Mouse (Mus musculus): ENCODE data around the gene Eef1akmt1. TPM values are rescaled to one million over a fixed set of nuclear protein-coding genes. Genes with fewer than 3 reads are reported as not detected.

Gene Eef1akmt1
- polyA plus RNA-seq, 2 experiments from 2014 or later, result 125 to 148 TPM

DNA sequence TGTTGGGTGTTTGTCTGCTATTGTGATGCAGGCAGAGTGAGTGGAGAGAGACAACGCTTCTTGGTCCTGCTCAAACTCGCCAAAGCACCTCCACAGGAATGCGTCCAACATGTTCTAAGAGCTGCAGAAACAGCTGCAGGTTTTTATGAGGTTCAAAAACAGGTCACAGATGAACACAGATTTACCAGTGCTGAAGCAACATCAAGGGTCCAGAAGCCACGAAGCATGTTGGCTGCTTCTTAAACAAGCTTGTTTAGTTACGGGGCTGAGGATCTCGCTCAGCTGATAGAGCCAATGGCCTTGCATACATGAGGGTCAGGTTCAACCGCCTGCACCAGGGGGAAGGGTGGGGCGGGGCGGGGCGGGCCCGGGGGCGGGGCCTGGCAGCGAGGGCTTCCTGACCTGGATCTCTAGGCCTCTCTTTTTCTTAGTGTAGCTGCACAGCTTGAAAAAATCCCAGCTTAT lies 24.8 kb downstream of the Eef1akmt1 start:
- no peak for ATAC-seq

DNA sequence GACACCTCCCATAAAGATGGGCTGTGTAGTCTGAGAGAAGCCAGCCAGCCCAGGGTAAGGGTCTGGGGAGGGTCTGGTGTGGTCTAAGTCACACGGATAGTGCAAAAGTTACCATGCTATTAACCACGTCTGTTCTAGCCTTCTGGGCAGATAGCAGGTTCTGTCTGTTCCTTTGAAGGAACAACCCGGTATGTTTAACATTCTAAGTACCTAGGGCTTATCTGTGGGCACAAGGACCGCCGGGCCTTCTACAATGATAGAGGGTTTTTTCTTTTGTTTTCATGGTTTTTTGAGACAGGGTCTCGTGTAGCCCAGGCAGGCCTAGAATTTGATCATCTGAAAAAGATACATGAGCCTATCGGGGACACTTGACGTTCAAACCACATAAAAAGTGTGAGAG lies 25.3 kb downstream of the Eef1akmt1 start:
- ATAC-seq, result no peak

GRCm38 (mm10) chr14:57545526-57545925 lies 25.9 kb downstream of the Eef1akmt1 start:
- no peak for ATAC-seq

- ATAC-seq, result no peak
Measured at GRCm38 (mm10) chr14:57543420-57544039, 27.9 kb downstream of the Eef1akmt1 start.

DNA sequence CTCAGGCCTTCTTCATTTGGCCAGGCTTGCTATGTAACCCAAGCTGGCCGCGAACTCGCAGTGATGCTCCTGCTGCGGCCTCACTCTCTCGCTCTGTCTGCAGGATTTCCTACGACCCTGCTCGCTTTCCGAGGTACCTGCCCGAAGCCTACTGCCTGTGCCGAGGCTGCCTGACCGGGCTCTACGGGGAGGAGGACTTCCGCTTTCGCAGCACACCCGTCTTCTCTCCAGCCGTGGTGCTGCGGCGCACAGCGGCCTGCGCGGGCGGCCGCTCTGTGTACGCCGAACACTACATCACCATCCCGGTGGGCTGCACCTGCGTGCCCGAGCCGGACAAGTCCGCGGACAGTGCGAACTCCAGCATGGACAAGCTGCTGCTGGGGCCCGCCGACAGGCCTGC lies 29.2 kb downstream of the Eef1akmt1 start:
- no peak for ATAC-seq

DNA sequence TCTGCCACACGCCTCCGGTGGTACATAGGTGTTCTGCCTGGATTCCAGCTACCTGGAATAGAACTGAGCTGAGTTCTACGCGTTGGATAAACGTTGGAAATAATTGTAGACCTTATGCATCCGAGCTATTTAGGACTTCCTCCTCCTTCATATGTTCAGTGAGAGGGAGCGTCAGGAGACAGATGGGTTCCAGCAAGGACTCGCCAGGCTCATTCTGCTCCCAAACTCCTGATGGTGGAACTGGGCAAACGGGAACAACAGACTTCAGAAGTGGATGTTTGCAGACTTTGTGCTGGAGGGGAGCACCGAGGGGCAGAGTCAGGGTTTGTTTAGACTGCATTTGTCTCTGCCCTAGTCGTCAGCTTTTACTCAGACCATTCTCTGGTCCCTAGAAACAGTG lies 30.7 kb downstream of the Eef1akmt1 start:
- ATAC-seq, result no peak

GRCm38 (mm10) chr14:57537261-57538015 lies 34.0 kb downstream of the Eef1akmt1 start:
- no peak for ATAC-seq

- ATAC-seq, result no peak
Measured at GRCm38 (mm10) chr14:57536820-57537219, 34.6 kb downstream of the Eef1akmt1 start.

- no peak for ATAC-seq
Measured at GRCm38 (mm10) chr14:57535646-57536045, 35.8 kb downstream of the Eef1akmt1 start.

GRCm38 (mm10) chr14:57534961-57535360 lies 36.5 kb downstream of the Eef1akmt1 start:
- ATAC-seq, result no peak

- no peak for ATAC-seq
Measured at GRCm38 (mm10) chr14:57534346-57534745, 37.1 kb downstream of the Eef1akmt1 start.

DNA sequence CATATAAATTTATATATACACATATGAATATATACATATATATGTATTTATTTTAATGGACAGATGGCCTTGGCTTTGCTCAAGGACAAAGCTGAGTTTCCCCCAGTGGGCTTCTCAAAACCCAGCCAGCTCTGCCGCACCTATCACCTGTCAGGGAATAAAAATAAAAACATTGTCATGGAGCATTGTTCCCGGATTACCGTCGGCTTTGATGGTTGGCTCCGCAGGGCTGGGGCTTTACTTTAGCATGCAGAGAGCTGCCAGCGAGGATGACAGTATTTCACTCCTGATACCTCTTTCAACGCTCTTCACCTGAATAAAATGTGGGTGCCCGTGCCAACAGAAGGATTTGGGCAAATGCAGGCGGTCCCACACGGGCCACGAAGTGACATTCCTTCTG lies 37.6 kb downstream of the Eef1akmt1 start:
- ATAC-seq, result no peak

- ATAC-seq, result peak; percentile 49
Measured at GRCm38 (mm10) chr14:57533214-57533613, 38.2 kb downstream of the Eef1akmt1 start.

GRCm38 (mm10) chr14:57532577-57532976 lies 38.8 kb downstream of the Eef1akmt1 start:
- no peak for ATAC-seq

- ATAC-seq, result no peak
Measured at GRCm38 (mm10) chr14:57529786-57530515, 41.5 kb downstream of the Eef1akmt1 start.

DNA sequence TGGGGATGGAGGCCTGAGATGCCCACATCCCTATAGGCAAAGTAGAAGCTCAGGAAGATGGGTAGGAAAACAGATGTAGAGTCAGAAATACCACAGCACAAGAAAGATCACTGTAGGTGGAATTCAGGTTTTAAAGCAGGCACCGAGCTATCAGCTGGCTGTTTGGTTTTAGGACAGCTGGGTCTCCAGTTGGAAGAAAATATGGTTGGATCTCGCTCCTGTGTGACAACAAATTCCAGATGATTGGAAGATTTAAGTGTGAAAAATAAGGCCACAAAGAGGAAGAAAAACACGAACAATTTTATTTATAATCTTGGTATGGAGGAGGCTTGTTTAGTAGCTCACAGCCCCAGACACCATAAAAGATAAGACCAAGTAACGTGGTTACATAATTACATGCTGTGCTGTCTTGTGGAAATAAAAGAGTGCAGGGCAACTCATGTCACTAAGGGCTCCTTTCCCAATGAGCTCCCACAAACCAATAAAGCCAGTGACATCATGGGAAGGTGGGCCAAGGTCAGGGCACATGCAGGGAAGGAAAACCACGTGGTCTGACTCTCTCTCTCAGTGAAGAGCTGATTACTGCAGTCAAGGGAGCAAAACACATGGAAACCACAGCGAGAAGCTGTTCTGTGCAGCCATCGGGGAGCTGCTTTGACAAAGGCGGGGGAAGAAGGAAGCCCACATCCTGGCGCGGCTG lies 42.2 kb downstream of the Eef1akmt1 start:
- ATAC-seq, result no peak

DNA sequence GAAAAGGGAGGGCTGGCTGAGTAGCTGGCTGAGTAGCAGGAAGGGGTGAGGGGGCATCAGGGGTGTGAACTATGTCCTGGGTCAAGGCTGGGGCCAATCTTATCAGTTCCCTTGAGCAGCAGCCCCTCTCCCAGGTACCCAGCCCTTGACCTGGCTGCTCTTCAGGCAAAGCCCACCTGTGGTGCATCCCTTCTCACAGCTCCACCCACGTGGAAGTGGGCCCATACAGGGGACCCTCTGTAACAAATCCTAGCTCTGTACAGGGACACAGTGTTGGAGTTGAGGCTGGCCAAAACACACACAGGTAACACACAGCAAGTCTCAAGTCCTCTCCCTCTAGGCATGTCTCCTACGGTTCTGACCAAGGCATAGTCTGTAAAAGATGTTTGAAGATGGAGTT lies 43.8 kb downstream of the Eef1akmt1 start:
- ATAC-seq, result no peak

- no peak for ATAC-seq
Measured at GRCm38 (mm10) chr14:57527122-57527521, 44.3 kb downstream of the Eef1akmt1 start.

DNA sequence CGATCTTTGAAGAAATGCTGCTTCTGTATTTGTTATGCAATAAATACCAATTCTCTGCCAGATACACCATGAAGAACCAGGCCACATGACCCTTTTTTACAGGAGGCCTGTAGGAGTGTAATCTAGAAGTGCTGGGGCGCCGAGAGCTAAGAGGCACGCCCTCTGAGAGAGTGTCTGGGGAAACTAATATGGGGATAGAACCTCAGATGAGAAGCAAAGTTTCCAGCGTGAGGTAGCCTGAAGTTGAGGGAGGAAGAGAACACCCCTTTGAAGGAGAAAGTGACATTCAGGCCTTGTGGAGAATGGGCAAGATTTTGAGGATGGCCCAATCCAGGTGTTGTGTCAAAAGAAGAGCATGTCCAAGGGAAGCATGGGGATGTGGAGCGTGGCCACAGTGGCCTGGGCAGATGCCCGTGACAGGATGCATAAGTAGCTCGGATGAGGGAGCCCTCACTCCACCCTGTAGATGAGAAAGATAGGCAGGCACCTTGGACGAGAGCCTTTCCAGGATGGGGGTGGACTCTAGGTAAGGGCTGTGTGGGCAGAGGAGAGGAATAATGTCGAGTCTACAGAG lies 45.3 kb downstream of the Eef1akmt1 start:
- ATAC-seq, result no peak

GRCm38 (mm10) chr14:57525388-57526049 lies 45.9 kb downstream of the Eef1akmt1 start:
- peak; percentile 53 for ATAC-seq

GRCm38 (mm10) chr14:57524671-57525387 lies 46.6 kb downstream of the Eef1akmt1 start, which contains the start of gene Il17d:
Gene Il17d, plus strand, starts transcription at chr14:57524777.
- no peak for ATAC-seq

Data from activated CD4-positive, CD25-positive, alpha-beta regulatory T cell, adult 4 months (primary cell).